Mouse (Mus musculus) cerebellum, adult 2 months (tissue): ENCODE data around the gene Cfap45.

Experiments
- CTCF ChIP-seq: fragments of 200-500 bp; IDR thresholded peaks from 2 replicates; pipeline ENCODE4 v1.5.1; 2011; ENCODE audit warnings: low read depth, mild to moderate bottlenecking, control low read depth, low read length, moderate library complexity, borderline replicate concordance; ENCODE audit not compliant: insufficient read depth
- POLR2A ChIP-seq: fragments of 200-500 bp; IDR thresholded peaks from 2 replicates; pipeline ENCODE4 v1.6.1; 2011; ENCODE audit warnings: low read length, control low read depth, borderline replicate concordance; ENCODE audit not compliant: insufficient read depth

- TF ChIP-seq CTCF (no peak), POLR2A (no peak)
Measured at GRCm38 (mm10) chr1:172532551-172532950, 11.9 kb downstream of the Cfap45 start.
